Mouse (Mus musculus): ENCODE data around the gene Nsun7.

GRCm38 (mm10) chr5:66300576-66300975 is 40.9 kb downstream of the Nsun7 start:
- TF ChIP-seq CTCF (IDR thresholded peaks at IDR 0.05; ENCODE audit: low read depth): no peak
- TF ChIP-seq EP300 (IDR thresholded peaks at IDR 0.05; ENCODE audit: low read depth): no peak

Data from liver, embryonic 14.5 days (tissue).